In the genomic region with DNA sequence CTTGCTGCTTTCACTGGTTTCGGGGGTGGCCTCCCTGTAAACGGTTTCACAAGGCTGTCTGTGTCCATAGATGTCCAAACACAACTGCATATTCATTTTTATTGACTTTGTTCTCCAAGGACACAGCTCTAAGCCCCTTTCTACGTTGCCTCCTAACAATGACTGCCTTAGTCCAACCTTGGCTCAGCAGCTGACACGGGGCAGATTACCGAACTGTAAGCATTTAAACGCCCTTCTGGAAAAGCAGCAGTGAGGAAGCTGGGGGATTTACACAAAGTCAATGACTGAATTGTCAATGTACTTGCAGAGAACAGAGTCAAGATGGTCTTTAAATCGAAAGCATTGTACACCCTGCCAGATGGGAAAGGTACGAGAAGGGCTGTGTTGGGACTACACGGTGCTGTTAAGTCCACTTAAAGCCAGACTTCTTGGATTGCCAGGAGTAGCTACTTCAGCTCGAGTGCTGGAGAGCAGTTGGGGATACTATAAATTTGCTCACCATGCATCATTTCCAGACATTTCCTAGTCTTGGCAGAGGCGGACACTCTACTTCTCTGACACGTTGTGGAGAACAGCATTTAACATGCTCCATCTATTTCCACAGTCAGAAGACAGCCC, we compare ENCODE assay signal across 20 mouse cellular contexts.
DNase-seq lines count a peak whose midpoint lies in the region; ATAC-seq and TF ChIP-seq lines count a peak whose summit lies in the region.
"Had no signal": no experiment of that assay in that cellular context is flagged by ENCODE, and none has a peak within 500 bp of the region (broad histone marks: within the 10 kb centered on the region; RNA-seq: fewer than 3 reads in every experiment).

No protein-coding gene starts in this region.

- H3K9ac ChIP-seq in intestine, embryonic 14.5 days (ENCODE audit: low read length): no peak overlapping the region
- no peak overlapping the region for H3K9ac ChIP-seq in intestine, postnatal 0 days (ENCODE audit: low read depth, low read length)
- H3K9ac ChIP-seq in lung, postnatal 0 days (replicated peaks; ENCODE audit: low read depth): no peak overlapping the region
- no peak overlapping the region for H3K9ac ChIP-seq in embryonic facial prominence, embryonic 15.5 days
- H3K9ac ChIP-seq: hindbrain, embryonic 13.5 days; midbrain, embryonic 12.5 days had no signal

- H3K4me2 ChIP-seq in intestine, embryonic 14.5 days (ENCODE audit: low read length): peak overlapping the region; percentile 20; the same call in 1 of the 2 replicates
- H3K4me2 ChIP-seq in intestine, postnatal 0 days (replicated peaks; ENCODE audit: low read depth): no peak overlapping the region; the same call in 1 of the 2 replicates
- H3K4me2 ChIP-seq in lung, postnatal 0 days (replicated peaks; ENCODE audit: low read depth, low read length): peak overlapping the region; percentile 8; the same call in 1 of the 2 replicates
- no peak overlapping the region for H3K4me2 ChIP-seq in embryonic facial prominence, embryonic 15.5 days (replicated peaks)
- H3K4me2 ChIP-seq: hindbrain, embryonic 13.5 days; liver, embryonic 11.5 days; midbrain, embryonic 12.5 days had no signal

- WGBS in intestine, embryonic 14.5 days: 40% methylated on average over 12 of the region's 12 CpGs
- 43% methylated on average over 12 of the region's 12 CpGs for WGBS in intestine, postnatal 0 days
- 37% methylated on average over 12 of the region's 12 CpGs for WGBS in lung, postnatal 0 days
- 47% methylated on average over 12 of the region's 12 CpGs for WGBS in embryonic facial prominence, embryonic 15.5 days

- no peak for TF ChIP-seq EP300 in lung, postnatal 0 days (IDR thresholded peaks at IDR 0.05)

- no peaks in the 10 kb centered on the region for H3K36me3 ChIP-seq in intestine, embryonic 14.5 days (ENCODE audit: control insufficient read depth, insufficient read depth, low read length)
- no peaks in the 10 kb centered on the region for H3K36me3 ChIP-seq in intestine, postnatal 0 days (ENCODE audit: control insufficient read depth, insufficient read depth)
- no peaks in the 10 kb centered on the region for H3K36me3 ChIP-seq in lung, postnatal 0 days (ENCODE audit: insufficient read depth, low read length)
- no peaks in the 10 kb centered on the region for H3K36me3 ChIP-seq in embryonic facial prominence, embryonic 15.5 days
- H3K36me3 ChIP-seq: hindbrain, embryonic 13.5 days; midbrain, embryonic 12.5 days had no signal

- H3K4me3 ChIP-seq in intestine, embryonic 14.5 days (ENCODE audit: low read depth, low read length): no peak overlapping the region
- no peak overlapping the region for H3K4me3 ChIP-seq in intestine, postnatal 0 days (ENCODE audit: low read depth, low read length)
- no peak overlapping the region for H3K4me3 ChIP-seq in lung, postnatal 0 days (ENCODE audit: low read depth, low read length)
- H3K4me3 ChIP-seq in embryonic facial prominence, embryonic 15.5 days (replicated peaks): no peak overlapping the region
- H3K4me3 ChIP-seq: erythroblast, embryonic 14.5 days; hindbrain, embryonic 13.5 days; midbrain, embryonic 12.5 days had no signal

- H3K4me1 ChIP-seq in intestine, embryonic 14.5 days (replicated peaks; ENCODE audit: control insufficient read depth, insufficient read depth, low read length): peaks cover 12% of the 10 kb centered on the region; the same call in 1 of the 2 replicates
- H3K4me1 ChIP-seq in intestine, postnatal 0 days (replicated peaks; ENCODE audit: control insufficient read depth, insufficient read depth, low read length): no peaks in the 10 kb centered on the region
- no peaks in the 10 kb centered on the region for H3K4me1 ChIP-seq in lung, postnatal 0 days (ENCODE audit: insufficient read depth, low read depth, low read length)
- peaks cover 9% of the 10 kb centered on the region for H3K4me1 ChIP-seq in embryonic facial prominence, embryonic 15.5 days
- H3K4me1 ChIP-seq: midbrain, embryonic 12.5 days had no signal

- no peak for ATAC-seq in intestine, embryonic 14.5 days (replicated peaks; ENCODE audit: low FRiP score, low TSS enrichment, low read depth)
- no peak for ATAC-seq in intestine, postnatal 0 days
- peak; percentile 72 for ATAC-seq in lung, postnatal 0 days
- no peak; the same call in 1 of the 2 replicates for ATAC-seq in embryonic facial prominence, embryonic 15.5 days (ENCODE audit: insufficient number of reproducible peaks, low FRiP score, low TSS enrichment, low read depth)
- no peak for ATAC-seq in CD4-positive, CD25-positive, alpha-beta regulatory T cell, adult 4 months
- ATAC-seq: forebrain, embryonic 16.5 days had no signal

- DNase-seq in intestine, embryonic 14.5 days (ENCODE audit: low spot score): no peak
- peak; percentile 59 for DNase-seq in lung, postnatal 0 days (ENCODE audit: low spot score)
- no peak for DNase-seq in lung, postnatal 4 days
- no peak for DNase-seq in embryo, embryonic 11 days
- DNase-seq: adrenal gland, postnatal 36 days; cerebellum, adult 9-11 months; heart, adult 18-20 months; kidney, adult 18-20 months; kidney, postnatal 25 days; layer of hippocampus, adult 9-11 months; right cerebral cortex, postnatal 25 days had no signal

- H3K27me3 ChIP-seq in intestine, embryonic 14.5 days (replicated peaks; ENCODE audit: control insufficient read depth, insufficient read depth, low read length): no peaks in the 10 kb centered on the region
- H3K27me3 ChIP-seq in intestine, postnatal 0 days (replicated peaks; ENCODE audit: control insufficient read depth, insufficient read depth, low read length): no peaks in the 10 kb centered on the region
- no peaks in the 10 kb centered on the region for H3K27me3 ChIP-seq in lung, postnatal 0 days (replicated peaks; ENCODE audit: insufficient read depth, low read length)
- H3K27me3 ChIP-seq in embryonic facial prominence, embryonic 15.5 days: 0 out of 2 replicates have a peak, but pooled peaks cover 4% of the 10 kb centered on the region
- H3K27me3 ChIP-seq: hindbrain, embryonic 13.5 days; midbrain, embryonic 12.5 days had no signal

- 0 out of 2 replicates have a peak overlapping the region, but pooled peaks have one; percentile 35 for H3K27ac ChIP-seq in intestine, embryonic 14.5 days (ENCODE audit: low read depth)
- H3K27ac ChIP-seq in intestine, postnatal 0 days (ENCODE audit: low read depth, low read length): no peak overlapping the region
- H3K27ac ChIP-seq in lung, postnatal 0 days (ENCODE audit: low read length): no peak overlapping the region
- H3K27ac ChIP-seq in embryonic facial prominence, embryonic 15.5 days (replicated peaks): peak overlapping the region; percentile 8; the same call in 1 of the 2 replicates
- H3K27ac ChIP-seq: hindbrain, embryonic 13.5 days; macrophage; midbrain, embryonic 12.5 days had no signal

- TF ChIP-seq CTCF in intestine, postnatal 0 days (IDR thresholded peaks at IDR 0.05; ENCODE audit: low read depth): no peak
- TF ChIP-seq CTCF in lung, postnatal 0 days (IDR thresholded peaks at IDR 0.05): no peak

- no peaks in the 10 kb centered on the region for H3K9me3 ChIP-seq in intestine, embryonic 14.5 days (ENCODE audit: control insufficient read depth, low read length)
- no peaks in the 10 kb centered on the region for H3K9me3 ChIP-seq in intestine, postnatal 0 days (ENCODE audit: control insufficient read depth)
- H3K9me3 ChIP-seq in lung, postnatal 0 days (ENCODE audit: low read length): no peaks in the 10 kb centered on the region
- no peaks in the 10 kb centered on the region for H3K9me3 ChIP-seq in embryonic facial prominence, embryonic 15.5 days (replicated peaks)
- H3K9me3 ChIP-seq: hindbrain, embryonic 13.5 days; midbrain, embryonic 12.5 days had no signal

Comparison
In these comparisons a context has a peak if more than half of its experiments do, and no peak if none do; other contexts are left out.
1. H3K27ac ChIP-seq: peak in intestine, embryonic 14.5 days (single experiment) and embryonic facial prominence, embryonic 15.5 days (single experiment); none in intestine, postnatal 0 days (single experiment) and lung, postnatal 0 days (single experiment).
2. H3K4me2 ChIP-seq: peak in intestine, embryonic 14.5 days (single experiment) and lung, postnatal 0 days (single experiment); none in intestine, postnatal 0 days (single experiment) and embryonic facial prominence, embryonic 15.5 days (single experiment).